Mouse (Mus musculus) thymus, adult 2 months (tissue): ENCODE measurements around the gene 2210011C24Rik. TPM values are rescaled to one million over a fixed set of nuclear protein-coding genes. Genes with fewer than 3 reads are reported as not detected.

Experiments used
- DNase-seq: peaks from one replicate; pipeline ENCODE4 v3.0.0; 2021
- H3K27ac ChIP-seq: fragments of 200-500 bp; 2 replicates; pipeline ENCODE4 v1.5.1; 2012; ENCODE audit warnings: low read length, control low read depth; ENCODE audit not compliant: control insufficient read depth, insufficient read depth
- H3K27me3 ChIP-seq: fragments of 200-500 bp; 2 replicates; pipeline ENCODE4 v1.6.1; 2012; ENCODE audit warnings: mild to moderate bottlenecking, low read length, moderate library complexity, mixed read lengths; ENCODE audit not compliant: control insufficient read depth, insufficient read depth
- H3K36me3 ChIP-seq: fragments of 200-500 bp; 2 replicates; pipeline ENCODE4 v1.6.1; 2012; ENCODE audit warnings: mild to moderate bottlenecking, low read length, moderate library complexity; ENCODE audit not compliant: control insufficient read depth, insufficient read depth
- H3K4me1 ChIP-seq: fragments of 200-500 bp; replicated peaks from 2 replicates; pipeline ENCODE4 v1.6.1; 2012; ENCODE audit warnings: low read length; ENCODE audit not compliant: control insufficient read depth, insufficient read depth
- H3K4me3 ChIP-seq: fragments of 200-500 bp; 2 replicates; pipeline ENCODE4 v1.5.1; 2012; ENCODE audit warnings: mild to moderate bottlenecking, low read length, control low read depth, moderate library complexity; ENCODE audit not compliant: control insufficient read depth, insufficient read depth
- CTCF ChIP-seq: fragments of 200-500 bp; IDR thresholded peaks from 2 replicates; pipeline ENCODE4 v1.5.1; 2012; ENCODE audit warnings: mild to moderate bottlenecking, control low read depth, low read length, moderate library complexity, borderline replicate concordance; ENCODE audit not compliant: control insufficient read depth, poor library complexity, insufficient read depth; ENCODE audit errors: extremely low read depth
- POLR2A ChIP-seq: fragments of 200-500 bp; IDR thresholded peaks from 2 replicates; pipeline ENCODE4 v1.6.1; 2012; ENCODE audit warnings: mild to moderate bottlenecking, low read length, control low read depth, moderate library complexity; ENCODE audit not compliant: control insufficient read depth, poor library complexity, insufficient read depth; ENCODE audit errors: extremely low read depth
- WGBS: fragments of 180-500 bp; shearing (Covaris S2); methylation state at CpG from one replicate; pipeline ENCODE4 v1.1.7; 2018; 5-methylcytosine and 5-hydroxymethylcytosine counted together
- polyA plus RNA-seq: library from polyadenylated mRNA; depleted of rRNA; stranded (reverse); fragments of >200 nt; gene quantifications from 2 replicates; pipeline ENCODE4 v1.2.3, GENCODE M21; 2012; rRNA removed

Gene 2210011C24Rik
- 0.32 and 0.43 TPM in 2 replicates for polyA plus RNA-seq

- DNase-seq: peak; percentile 18
- 2% methylated on average over 45 of the region's 45 CpGs for WGBS
- Histone ChIP-seq H3K36me3 (no peaks in the 10 kb centered on the region), H3K27ac (no peak within 1 kb of the TSS), H3K4me3 (peak within 1 kb of the TSS; percentile 45), H3K27me3 (peaks cover 16% of the 10 kb centered on the region; the same call in 1 of the 2 replicates), H3K4me1 (peaks cover 21% of the 10 kb centered on the region)
- no peak for TF ChIP-seq CTCF
- TF ChIP-seq POLR2A: no peak
Observed at GRCm38 (mm10) chr8:84011705-84012498, at the start of gene 2210011C24Rik. Gene 2210011C24Rik, minus strand, starts transcription at chr8:84012171.

- TF ChIP-seq CTCF: no peak
- TF ChIP-seq POLR2A: no peak
- 97% methylated on average over 2 of the region's 2 CpGs for WGBS
- Histone ChIP-seq H3K27ac (no peak overlapping the region), H3K36me3 (no peaks in the 10 kb centered on the region), H3K27me3 (no peaks in the 10 kb centered on the region), H3K4me3 (no peak overlapping the region), H3K4me1 (peaks cover 22% of the 10 kb centered on the region)
- no peak for DNase-seq
Observed at GRCm38 (mm10) chr8:84060245-84060644, 48.3 kb upstream of the 2210011C24Rik start.

DNA sequence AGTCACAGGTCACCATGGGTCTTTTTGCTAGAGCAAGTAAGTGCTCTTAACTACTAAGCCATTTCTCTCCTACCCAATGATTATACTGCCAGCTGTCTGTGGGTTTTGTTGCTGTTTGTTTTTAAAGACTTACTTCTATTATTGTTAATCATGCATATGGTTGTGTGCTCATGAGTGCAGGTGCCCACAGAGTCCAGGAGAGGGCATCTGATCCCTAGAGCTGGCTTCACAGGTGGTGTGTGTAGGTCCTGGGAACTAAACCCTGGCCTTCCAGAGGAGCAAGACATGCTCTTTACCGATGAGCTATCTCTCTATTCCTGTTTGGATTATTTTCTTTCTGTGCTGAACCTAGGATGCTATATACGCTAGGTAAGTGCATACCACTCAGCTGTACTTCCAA lies 47.3 kb upstream of the 2210011C24Rik start:
- TF ChIP-seq CTCF (no peak), POLR2A (no peak)
- WGBS: 96% methylated on average over 2 of the region's 2 CpGs
- H3K27me3 ChIP-seq: no peaks in the 10 kb centered on the region
- no peak overlapping the region for H3K4me3 ChIP-seq
- no peak overlapping the region for H3K27ac ChIP-seq
- H3K36me3 ChIP-seq: no peaks in the 10 kb centered on the region
- DNase-seq: no peak
- peaks cover 16% of the 10 kb centered on the region for H3K4me1 ChIP-seq

- Histone ChIP-seq H3K4me1 (peaks cover 8% of the 10 kb centered on the region), H3K36me3 (no peaks in the 10 kb centered on the region), H3K27ac (no peak overlapping the region), H3K27me3 (no peaks in the 10 kb centered on the region), H3K4me3 (no peak overlapping the region)
- WGBS: 100% methylated on average over 1 of the region's 1 CpGs
- no peak for DNase-seq
- no peak for TF ChIP-seq CTCF
- no peak for TF ChIP-seq POLR2A
Observed at GRCm38 (mm10) chr8:84057827-84058226, 45.9 kb upstream of the 2210011C24Rik start.

- WGBS: 97% methylated on average over 5 of the region's 5 CpGs
- no peak for DNase-seq
- no peak for TF ChIP-seq POLR2A
- TF ChIP-seq CTCF: no peak
- no peaks in the 10 kb centered on the region for H3K27me3 ChIP-seq
- H3K36me3 ChIP-seq: no peaks in the 10 kb centered on the region
- no peak overlapping the region for H3K4me3 ChIP-seq
- peaks cover 8% of the 10 kb centered on the region for H3K4me1 ChIP-seq
- no peak overlapping the region for H3K27ac ChIP-seq
Observed at GRCm38 (mm10) chr8:84053229-84053628, 41.3 kb upstream of the 2210011C24Rik start.

DNA sequence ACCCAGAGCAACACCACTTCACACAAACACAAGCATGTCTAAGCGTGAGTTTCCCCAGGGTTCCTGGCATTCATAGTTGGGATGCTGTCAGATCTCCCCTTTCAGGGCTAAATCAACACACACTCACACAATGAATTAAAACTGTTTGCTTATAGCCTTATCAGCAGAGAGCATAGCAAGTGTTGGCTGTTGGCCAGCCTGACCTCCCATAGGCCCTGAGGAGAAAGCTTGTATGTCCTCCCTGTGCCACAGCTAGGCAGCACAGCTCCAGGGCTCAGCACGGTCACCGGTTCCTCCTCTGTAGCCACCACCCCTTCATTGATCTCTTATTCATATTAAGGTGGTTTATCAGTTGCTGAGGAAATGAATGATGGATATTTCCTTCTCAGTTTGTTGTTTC lies 40.8 kb upstream of the 2210011C24Rik start:
- no peak for TF ChIP-seq POLR2A
- TF ChIP-seq CTCF: no peak
- no peak overlapping the region for H3K27ac ChIP-seq
- peaks cover 8% of the 10 kb centered on the region for H3K4me1 ChIP-seq
- no peak for DNase-seq
- H3K27me3 ChIP-seq: no peaks in the 10 kb centered on the region
- WGBS: 83% methylated on average over 3 of the region's 3 CpGs
- no peaks in the 10 kb centered on the region for H3K36me3 ChIP-seq
- H3K4me3 ChIP-seq: no peak overlapping the region

DNA sequence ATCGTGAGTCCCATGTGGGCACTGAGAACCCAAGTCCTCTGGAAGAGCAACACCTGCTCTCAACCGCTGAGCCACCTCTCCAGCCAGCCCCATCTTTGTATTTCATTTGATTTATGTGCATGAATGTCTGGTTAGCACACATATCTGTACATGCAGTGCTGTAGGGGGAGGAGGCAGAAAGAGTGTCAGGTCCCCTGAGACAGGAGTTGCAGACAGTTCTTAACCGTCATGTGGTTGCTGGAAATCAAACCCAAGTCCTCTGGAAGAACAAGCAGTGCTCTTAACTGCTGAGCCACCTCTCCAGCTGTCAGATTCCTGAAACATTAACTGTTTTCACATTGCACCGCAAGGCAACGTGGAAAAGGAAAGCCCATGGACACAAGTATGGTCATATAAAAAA lies 36.2 kb upstream of the 2210011C24Rik start:
- DNase-seq: no peak
- 88% methylated on average over 5 of the region's 5 CpGs for WGBS
- no peak for TF ChIP-seq POLR2A
- TF ChIP-seq CTCF: no peak
- Histone ChIP-seq H3K36me3 (no peaks in the 10 kb centered on the region), H3K4me1 (peaks cover 1% of the 10 kb centered on the region), H3K27ac (no peak overlapping the region), H3K4me3 (no peak overlapping the region), H3K27me3 (no peaks in the 10 kb centered on the region)
